Mouse (Mus musculus) stomach, embryonic 16.5 days (tissue): ENCODE measurements around the gene Ifnar2. TPM values are rescaled to one million over a fixed set of nuclear protein-coding genes. Genes with fewer than 3 reads are reported as not detected.
A peak's percentile ranks its signal among the peaks of the same experiment; 100 is the strongest.

Experiments used
- ATAC-seq: fragments of 200-750 bp; cut with Nextera tagmentation; 2 replicates; pipeline ENCODE4 v1.8.0; 2017; ENCODE audit warnings: moderate number of reproducible peaks, moderate TSS enrichment; ENCODE audit not compliant: insufficient read depth, low FRiP score
- H3K27ac ChIP-seq: fragments of 300-500 bp; sonication (generic); 2 replicates; pipeline ENCODE4 v1.5.1; 2014; ENCODE audit warnings: low read length
- H3K27me3 ChIP-seq: fragments of 300-500 bp; sonication (generic); 2 replicates; pipeline ENCODE4 v1.6.1; 2014; ENCODE audit warnings: low read length, control low read depth, mixed read lengths; ENCODE audit not compliant: control insufficient read depth, insufficient read depth
- H3K36me3 ChIP-seq: fragments of 300-500 bp; sonication (generic); 2 replicates; pipeline ENCODE4 v1.6.1; 2014; ENCODE audit warnings: low read length; ENCODE audit not compliant: control insufficient read depth, insufficient read depth
- H3K4me1 ChIP-seq: fragments of 300-500 bp; sonication (generic); 2 replicates; pipeline ENCODE4 v1.6.1; 2014; ENCODE audit warnings: low read length, control low read depth, mixed read lengths; ENCODE audit not compliant: control insufficient read depth, insufficient read depth
- H3K4me2 ChIP-seq: fragments of 300-500 bp; sonication (generic); 2 replicates; pipeline ENCODE4 v1.6.1; 2014; ENCODE audit warnings: low read depth, low read length, mixed read lengths
- H3K4me3 ChIP-seq: fragments of 300-500 bp; sonication (generic); replicated peaks from 2 replicates; pipeline ENCODE4 v1.5.1; 2014; ENCODE audit warnings: mild to moderate bottlenecking, low read length
- H3K9ac ChIP-seq: fragments of 300-500 bp; sonication (generic); 2 replicates; pipeline ENCODE4 v1.6.1; 2014; ENCODE audit warnings: low read length
- H3K9me3 ChIP-seq: fragments of 300-500 bp; sonication (generic); replicated peaks from 2 replicates; pipeline ENCODE4 v1.6.1; 2016; ENCODE audit warnings: low read length, control low read depth; ENCODE audit not compliant: control insufficient read depth
- WGBS: fragments of 180-500 bp; shearing (Covaris S2); extraction: QIAGEN DNeasy Blood & Tissue Kit; methylation state at CpG from one replicate; pipeline ENCODE4 v1.1.7; 2014; 5-methylcytosine and 5-hydroxymethylcytosine counted together
- polyA plus RNA-seq: library from polyadenylated mRNA; unstranded; fragments of >200 nt; fragmentation: Nextera tagmentation; extraction: Ambion mirVana; gene quantifications from 2 replicates; pipeline ENCODE4 v1.2.1, GENCODE M21; 2015

The Ifnar2 gene
- polyA plus RNA-seq, 1 experiment from 2014 or later, result 51.3 TPM

DNA sequence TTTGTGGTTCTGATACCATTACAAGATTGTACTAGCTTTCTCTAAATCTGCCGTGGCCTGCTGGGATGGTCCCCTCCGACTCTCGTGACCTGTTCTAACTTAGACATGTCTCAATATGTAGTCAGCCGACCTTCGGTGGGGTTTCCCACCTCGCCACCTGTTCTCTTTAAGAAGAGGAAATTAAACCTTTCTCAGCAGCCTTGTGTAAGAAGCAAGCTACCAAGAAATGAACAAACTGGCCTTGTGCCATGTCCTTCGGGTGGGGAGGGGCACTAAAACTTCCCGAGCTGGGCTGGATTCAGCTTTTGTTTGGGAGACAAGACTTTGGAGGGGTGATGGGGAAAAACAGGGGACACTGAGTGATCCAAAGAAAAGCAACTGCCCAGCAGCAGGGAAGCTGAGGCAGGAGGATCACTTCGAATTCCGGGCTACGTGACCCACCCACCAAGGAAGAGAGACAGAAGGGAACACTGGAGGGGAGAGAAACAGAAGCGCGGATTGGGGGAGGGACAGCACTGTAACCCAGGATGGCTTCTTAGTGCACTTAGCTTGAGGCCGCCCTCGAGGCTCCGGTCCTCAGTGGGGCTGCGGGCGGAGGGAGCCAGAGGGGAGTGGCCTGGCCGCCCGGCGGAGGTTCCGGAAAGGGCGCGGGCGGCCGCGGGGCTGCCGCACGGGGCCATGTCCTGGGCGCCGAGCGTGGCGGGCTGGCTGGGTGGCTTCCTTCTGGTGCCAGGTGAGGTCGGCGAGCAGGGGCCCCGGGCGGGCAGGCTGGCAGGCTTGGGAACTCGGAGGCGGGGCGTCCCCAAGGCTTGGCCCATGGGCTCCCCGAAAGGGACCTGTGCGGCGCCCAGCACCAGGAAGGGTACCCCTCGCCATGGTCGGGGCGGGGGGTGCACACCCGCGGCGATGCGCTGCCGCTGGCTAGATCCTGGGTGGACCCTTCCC lies 33.3 kb downstream of the Ifnar2 start, which contains the start of gene Il10rb:
Il10rb (plus strand) TSS at position 525 of the 945 bp plus-strand sequence.
- ATAC-seq, result peak; percentile 88
- peaks cover 15% of the 10 kb centered on the region for H3K4me1 ChIP-seq
- peak within 1 kb of the TSS; percentile 75 for H3K4me3 ChIP-seq
- no peaks in the 10 kb centered on the region for H3K27me3 ChIP-seq
- H3K4me2 ChIP-seq, result peak within 1 kb of the TSS; percentile 77
- no peaks in the 10 kb centered on the region for H3K9me3 ChIP-seq
- H3K9ac ChIP-seq, result peak within 1 kb of the TSS; percentile 93
- WGBS, result 4% methylated on average over 49 of the region's 51 CpGs
- peak within 1 kb of the TSS; percentile 83 for H3K27ac ChIP-seq
- no peaks in the 10 kb centered on the region for H3K36me3 ChIP-seq

- Histone ChIP-seq H3K27ac (peak overlapping the region; percentile 83), H3K9ac (peak overlapping the region; percentile 93), H3K4me2 (peak overlapping the region; percentile 77), H3K36me3 (no peaks in the 10 kb centered on the region), H3K27me3 (no peaks in the 10 kb centered on the region), H3K9me3 (no peaks in the 10 kb centered on the region), H3K4me1 (peaks cover 15% of the 10 kb centered on the region), H3K4me3 (peak overlapping the region; percentile 75)
- under 1% methylated on average over 13 of the region's 13 CpGs for WGBS
- ATAC-seq, result 0 out of 2 replicates have a peak, but pooled peaks have one; percentile 3
These were observed 34.1 kb downstream of the Ifnar2 start for GRCm38 (mm10) chr16:91406585-91407220.

- no peak overlapping the region for H3K9ac ChIP-seq
- no peak overlapping the region for H3K4me2 ChIP-seq
- peaks cover 15% of the 10 kb centered on the region; the same call in 1 of the 2 replicates for H3K36me3 ChIP-seq
- no peak overlapping the region for H3K27ac ChIP-seq
- WGBS, result 48% methylated on average over 12 of the region's 12 CpGs
- no peaks in the 10 kb centered on the region for H3K27me3 ChIP-seq
- H3K9me3 ChIP-seq, result no peaks in the 10 kb centered on the region
- H3K4me1 ChIP-seq, result peaks cover 9% of the 10 kb centered on the region; the same call in 1 of the 2 replicates
- no peak overlapping the region for H3K4me3 ChIP-seq
- ATAC-seq, result no peak; the same call in 1 of the 2 replicates
These were observed 40.7 kb downstream of the Ifnar2 start for GRCm38 (mm10) chr16:91413102-91413844.

DNA sequence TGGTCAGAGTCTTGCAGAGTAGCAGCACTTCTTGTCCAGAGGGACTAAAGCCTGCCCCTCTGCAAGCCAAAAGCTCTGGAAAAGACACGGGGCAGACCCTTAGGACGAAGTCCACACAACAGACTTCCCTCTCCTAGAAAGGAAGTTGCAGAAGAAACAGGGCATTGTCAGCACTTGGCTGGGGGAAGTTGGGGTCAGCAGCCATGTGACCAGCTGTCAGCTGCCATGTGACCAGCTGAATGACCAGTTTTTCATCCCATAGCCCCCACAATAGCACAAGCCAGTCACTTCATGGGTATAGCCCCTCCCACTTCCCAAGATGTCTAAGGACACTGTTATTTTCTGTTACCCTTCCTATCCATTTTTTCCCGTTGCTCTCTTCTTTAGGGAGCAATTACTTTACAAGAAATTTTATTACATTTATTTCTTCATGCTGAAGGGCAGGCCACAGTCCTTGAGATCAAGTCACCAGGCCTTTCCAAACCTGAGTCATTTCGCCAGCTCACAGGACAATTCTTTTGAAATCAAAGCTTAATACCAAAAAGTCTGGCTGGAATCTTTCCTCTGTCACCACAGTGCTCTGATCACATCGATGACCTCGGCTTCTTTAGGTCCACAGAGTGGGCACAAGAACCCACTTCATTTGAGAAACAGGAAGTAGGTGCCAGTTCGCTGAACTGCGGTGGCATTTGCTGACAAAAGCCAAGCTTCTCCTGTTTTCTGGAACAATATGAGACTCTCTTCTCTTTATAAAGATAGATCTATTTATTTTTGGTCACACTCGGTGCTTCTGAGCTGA lies 43.0 kb downstream of the Ifnar2 start:
- WGBS, result 82% methylated on average over 9 of the region's 9 CpGs
- Histone ChIP-seq H3K4me3 (no peak overlapping the region), H3K4me2 (no peak overlapping the region), H3K27me3 (no peaks in the 10 kb centered on the region), H3K36me3 (peaks cover 26% of the 10 kb centered on the region; the same call in 1 of the 2 replicates), H3K9me3 (no peaks in the 10 kb centered on the region), H3K4me1 (peaks cover 2% of the 10 kb centered on the region; the same call in 1 of the 2 replicates), H3K9ac (no peak overlapping the region), H3K27ac (no peak overlapping the region)
- no peak for ATAC-seq

GRCm38 (mm10) chr16:91416357-91416756 lies 43.8 kb downstream of the Ifnar2 start:
- Histone ChIP-seq H3K36me3 (peaks cover 28% of the 10 kb centered on the region; the same call in 1 of the 2 replicates), H3K4me1 (no peaks in the 10 kb centered on the region), H3K9ac (no peak overlapping the region), H3K9me3 (no peaks in the 10 kb centered on the region), H3K4me3 (no peak overlapping the region), H3K27me3 (no peaks in the 10 kb centered on the region), H3K27ac (no peak overlapping the region), H3K4me2 (no peak overlapping the region)
- WGBS, result 93% methylated on average over 6 of the region's 6 CpGs
- ATAC-seq, result no peak

- Histone ChIP-seq H3K9me3 (no peaks in the 10 kb centered on the region), H3K9ac (no peak overlapping the region), H3K27ac (no peak overlapping the region), H3K4me1 (no peaks in the 10 kb centered on the region), H3K4me3 (no peak overlapping the region), H3K36me3 (peaks cover 28% of the 10 kb centered on the region; the same call in 1 of the 2 replicates), H3K27me3 (no peaks in the 10 kb centered on the region), H3K4me2 (no peak overlapping the region)
- 62% methylated on average over 7 of the region's 7 CpGs for WGBS
- ATAC-seq, result no peak
These were observed 44.4 kb downstream of the Ifnar2 start for GRCm38 (mm10) chr16:91416938-91417337.

DNA sequence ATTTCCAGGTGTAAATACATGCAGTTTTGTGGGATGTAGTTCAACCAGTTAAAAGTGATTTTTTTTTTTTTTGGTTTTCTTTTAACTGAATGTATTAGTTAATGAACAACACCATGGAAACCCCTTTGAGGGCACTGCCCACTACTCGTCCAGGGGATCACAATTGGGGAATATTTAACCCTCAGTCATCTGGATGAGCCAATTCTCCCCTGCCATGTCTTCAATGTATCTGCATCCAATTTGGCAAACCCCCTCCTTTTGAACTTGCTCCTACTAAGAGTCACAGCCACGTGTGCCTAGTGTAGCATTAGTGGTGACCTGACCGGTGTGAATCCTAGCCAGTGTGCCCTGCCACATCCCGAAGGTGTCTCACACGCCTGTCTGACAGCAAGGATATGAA lies 45.9 kb downstream of the Ifnar2 start:
- no peaks in the 10 kb centered on the region for H3K9me3 ChIP-seq
- no peaks in the 10 kb centered on the region for H3K27me3 ChIP-seq
- peaks cover 30% of the 10 kb centered on the region; the same call in 1 of the 2 replicates for H3K36me3 ChIP-seq
- H3K27ac ChIP-seq, result no peak overlapping the region
- no peak for ATAC-seq
- no peak overlapping the region for H3K9ac ChIP-seq
- no peak overlapping the region for H3K4me3 ChIP-seq
- WGBS, result 73% methylated on average over 5 of the region's 5 CpGs
- H3K4me2 ChIP-seq, result no peak overlapping the region
- H3K4me1 ChIP-seq, result no peaks in the 10 kb centered on the region

- no peaks in the 10 kb centered on the region for H3K4me1 ChIP-seq
- H3K27ac ChIP-seq, result no peak overlapping the region
- H3K9ac ChIP-seq, result no peak overlapping the region
- H3K9me3 ChIP-seq, result no peaks in the 10 kb centered on the region
- H3K27me3 ChIP-seq, result no peaks in the 10 kb centered on the region
- 92% methylated on average over 6 of the region's 6 CpGs for WGBS
- H3K4me2 ChIP-seq, result no peak overlapping the region
- peaks cover 18% of the 10 kb centered on the region for H3K36me3 ChIP-seq
- no peak overlapping the region for H3K4me3 ChIP-seq
- no peak for ATAC-seq
These were observed 53.2 kb downstream of the Ifnar2 start for GRCm38 (mm10) chr16:91425816-91426215.
